Comparison of ENCODE assay signal across 15 mouse cellular contexts in the genomic region with DNA sequence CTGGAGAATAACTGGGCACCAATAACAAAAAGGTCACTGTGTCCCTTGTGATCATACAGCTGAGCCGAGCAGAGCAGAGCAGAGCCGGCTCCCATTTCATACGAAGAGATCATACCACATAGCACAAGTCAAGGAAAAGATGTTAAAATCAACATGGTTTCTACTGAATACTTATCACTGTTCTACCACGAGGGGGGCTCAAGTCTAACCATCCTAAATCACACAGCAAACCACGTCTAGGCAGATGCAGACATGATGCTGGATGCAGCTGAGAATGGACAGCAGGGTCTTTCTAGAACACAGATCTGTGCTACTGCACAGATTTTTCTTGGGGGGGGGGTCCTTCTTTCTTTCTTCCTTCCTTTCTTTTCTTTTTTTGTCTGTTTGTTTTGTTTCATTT.
"Had no signal": no experiment of that assay in that cellular context is flagged by ENCODE, and none has a peak within 500 bp of the region (broad histone marks: within the 10 kb centered on the region; RNA-seq: fewer than 3 reads in every experiment).

No protein-coding gene starts in this region.

- H3K4me2 ChIP-seq: neural tube, embryonic 15.5 days; stomach, embryonic 15.5 days had no signal

- H3K27ac ChIP-seq: neural tube, embryonic 15.5 days; stomach, embryonic 15.5 days; stomach, postnatal 0 days had no signal

- H3K9me3 ChIP-seq: neural tube, embryonic 15.5 days; stomach, embryonic 15.5 days had no signal

- H3K27me3 ChIP-seq: neural tube, embryonic 15.5 days; stomach, embryonic 15.5 days had no signal

- H3K36me3 ChIP-seq: neural tube, embryonic 15.5 days had no signal

- DNase-seq: retina, postnatal 1 day; right cerebral cortex, adult 18-20 months; right cerebral cortex, postnatal 14 days; right cerebral cortex, postnatal 25 days; right cerebral cortex, postnatal 4 days; spleen, adult 18-20 months; thymus, adult 18-20 months; thymus, adult 2 months; thymus, postnatal 14 days; thymus, postnatal 25 days; thymus, postnatal 36 days; thymus, postnatal 4 days had no signal

- H3K4me3 ChIP-seq: neural tube, embryonic 15.5 days; stomach, embryonic 15.5 days had no signal

- H3K9ac ChIP-seq: neural tube, embryonic 15.5 days; stomach, embryonic 15.5 days had no signal
